Mouse (Mus musculus) pancreas, adult 10 weeks (tissue): Measurements from ENCODE around the gene Zfp111. TPM values are rescaled to one million over a fixed set of nuclear protein-coding genes. Genes with fewer than 3 reads are reported as not detected.

ENCODE experiments used
- polyA plus RNA-seq: library from polyadenylated mRNA; stranded (reverse); fragments of 350-450 nt; fragmentation: Illumina TruSeq; extraction: RNeasy Lipid Tissue Mini Kit (QIAGEN cat#74804); gene quantifications from one replicate; pipeline ENCODE4 v1.2.3, GENCODE M21; 2015; ENCODE audit warnings: low read depth, low replicate concordance; ENCODE audit not compliant: insufficient read depth

The Zfp111 gene
- 1.0 TPM for polyA plus RNA-seq

DNA sequence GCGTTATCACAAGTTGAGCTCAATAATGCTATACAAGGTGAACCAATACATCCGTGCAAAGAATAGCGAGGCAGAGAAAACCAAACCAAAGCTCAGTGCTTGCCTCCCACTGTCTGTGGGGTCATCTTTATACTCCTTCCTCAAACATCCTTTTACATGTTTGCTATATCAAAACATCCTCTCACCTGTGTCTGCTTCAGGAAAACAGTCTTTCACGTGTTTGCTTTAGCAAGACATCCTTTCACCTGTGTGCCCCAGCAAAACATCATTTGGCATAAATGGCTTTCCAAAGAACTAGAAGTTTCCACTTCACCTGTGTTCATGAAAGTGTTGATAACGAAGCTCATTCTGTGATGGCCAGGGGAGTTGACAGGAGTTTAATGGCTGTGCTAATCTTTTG lies at the start of gene Zfp111:
Gene Zfp111 (minus strand): TSS at position 101 of the 400 bp plus-strand sequence.

GRCm38 (mm10) chr7:24254633-24255474 lies 43.6 kb upstream of the Zfp111 start, which contains the start of gene Zfp108:
Gene Zfp108 (plus strand): TSS chr7:24254794.

GRCm38 (mm10) chr7:24237040-24237791 lies 26.0 kb upstream of the Zfp111 start, which contains the start of gene Zfp109:
Gene Zfp109 (minus strand): TSS chr7:24237560.

DNA sequence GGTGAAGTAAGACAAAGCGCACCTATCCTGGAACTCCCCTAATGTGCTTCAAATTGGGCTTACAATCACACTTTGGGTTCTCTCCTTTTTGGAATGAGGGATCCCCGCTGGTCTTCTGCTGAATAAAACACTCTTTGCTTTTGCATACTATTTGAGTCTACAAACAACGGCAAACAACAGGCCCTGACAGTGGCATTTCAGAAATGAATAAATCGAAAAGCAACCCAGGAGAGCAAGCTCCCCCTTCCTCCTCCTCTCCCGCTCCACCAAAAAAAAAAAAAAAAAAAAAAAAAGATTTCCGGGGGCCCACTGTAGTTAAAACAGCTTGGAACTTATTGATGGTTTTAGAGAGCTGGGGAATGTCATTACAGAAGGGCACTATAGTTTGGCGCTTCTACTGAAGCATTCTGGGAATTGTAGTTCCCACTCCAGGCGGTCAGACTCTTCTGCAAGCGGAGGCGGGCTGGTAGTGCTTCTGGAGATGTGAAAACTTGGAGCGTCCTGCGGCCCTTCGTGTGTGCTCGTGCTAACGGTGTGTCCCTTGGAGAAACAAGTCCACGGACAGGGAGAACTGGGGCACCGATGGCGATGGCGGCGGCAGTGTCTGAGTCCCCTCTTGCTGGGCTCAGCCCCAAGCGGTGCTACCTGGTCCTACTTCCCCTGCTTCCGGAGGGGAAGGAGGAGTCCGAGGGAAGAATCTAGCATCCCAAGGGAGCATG lies 36.5 kb downstream of the Zfp111 start, which contains the start of gene Zfp114:
Gene Zfp114 (plus strand): TSS at position 443 of the 719 bp plus-strand sequence.

Other genes starting within 250 kb of the Zfp111 start
- not detected for gene Vmn1r181, start 236.8 kb downstream of the Zfp111 start, polyA plus RNA-seq
- not detected for gene V1rd19, start 209.8 kb downstream of the Zfp111 start, polyA plus RNA-seq
- gene Vmn1r183, start 158.2 kb downstream of the Zfp111 start, polyA plus RNA-seq, result not detected
- gene Zfp180, start 129.5 kb downstream of the Zfp111 start, polyA plus RNA-seq, result 5.8 TPM
- gene Zfp112, start 99.1 kb downstream of the Zfp111 start, polyA plus RNA-seq, result 1.2 TPM
- 4.5 TPM for gene Zfp235, start 77.3 kb downstream of the Zfp111 start, polyA plus RNA-seq
- 0.28 TPM for gene Zfp114, start 36.4 kb downstream of the Zfp111 start, polyA plus RNA-seq
- gene Zfp109, start 26.1 kb upstream of the Zfp111 start, polyA plus RNA-seq, result 0.63 TPM
- 0.63 TPM for gene Zfp108, start 43.4 kb upstream of the Zfp111 start, polyA plus RNA-seq
- gene Zfp93, start 59.0 kb upstream of the Zfp111 start, polyA plus RNA-seq, result 1.2 TPM
- gene Zfp61, start 89.8 kb upstream of the Zfp111 start, polyA plus RNA-seq, result 14.0 TPM
- gene Zfp94, start 105.2 kb upstream of the Zfp111 start, polyA plus RNA-seq, result 4.9 TPM
- not detected for gene Tescl, start 122.5 kb upstream of the Zfp111 start, polyA plus RNA-seq
- gene Lypd5, start 137.8 kb upstream of the Zfp111 start, polyA plus RNA-seq, result not detected
- 2.5 TPM for gene Kcnn4, start 158.8 kb upstream of the Zfp111 start, polyA plus RNA-seq
- 12.2 TPM for gene Smg9, start 188.2 kb upstream of the Zfp111 start, polyA plus RNA-seq
- not detected for gene Irgc1, start 240.9 kb upstream of the Zfp111 start, polyA plus RNA-seq